Mouse (Mus musculus): ENCODE measurements around the gene Lyg2.

DNA sequence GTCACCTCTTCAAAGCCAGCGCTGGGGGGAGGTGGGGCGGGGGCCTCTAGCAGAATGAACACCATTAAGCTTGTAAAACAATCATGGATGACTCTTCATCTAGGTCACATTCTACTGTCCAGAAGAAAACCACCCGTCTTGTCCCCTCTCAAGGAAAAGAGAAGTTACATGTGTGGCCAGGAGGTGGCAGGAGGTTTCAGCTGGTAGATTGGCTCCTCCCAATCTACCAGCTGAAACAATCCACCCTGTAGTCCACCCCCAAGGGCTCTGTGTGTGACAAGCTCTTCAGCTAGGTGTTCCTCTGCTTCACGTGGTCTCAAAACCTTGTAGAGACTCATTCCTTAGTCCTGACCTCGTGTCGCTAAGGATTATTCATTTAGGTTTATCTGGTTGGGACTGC, 13.1 kb downstream of the Lyg2 start:
- TF ChIP-seq GATA1 (IDR thresholded peaks at IDR 0.05; ENCODE audit: borderline replicate concordance, low read length) (no peak), FLI1 (IDR thresholded peaks at IDR 0.05; ENCODE audit: low read length) (no peak)

Data from megakaryocyte, embryonic 14.5 days (primary cell).